Mouse (Mus musculus): ENCODE results near the gene Tssk6.
A peak's percentile ranks its signal among the peaks of the same experiment; 100 is the strongest.
"Not testable (repeated sequence)": the region's sequence is repeated elsewhere in the genome, so short reads cannot be mapped to it uniquely, and the experiment has no call there.

The Tssk6 gene

DNA sequence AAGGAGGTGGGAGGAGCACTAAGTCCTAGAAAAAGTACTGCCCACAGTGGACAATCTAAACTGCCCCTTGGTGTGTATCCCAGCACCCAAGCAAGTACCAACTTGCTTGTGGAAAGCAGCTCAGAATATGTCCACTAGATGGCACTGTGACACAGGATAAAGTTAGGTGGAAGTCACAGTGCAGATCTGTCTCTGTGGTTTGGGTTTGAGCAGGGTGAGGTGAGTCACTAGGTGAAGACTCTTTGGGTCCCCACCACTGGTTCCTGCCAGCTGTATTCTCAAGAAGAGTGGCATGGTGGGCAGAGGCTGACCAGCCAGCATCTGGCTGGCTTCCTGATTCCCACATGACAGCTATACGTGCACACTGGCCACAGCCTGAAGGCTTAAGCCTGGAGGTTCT, 17.0 kb downstream of the Tssk6 start:
- DNase-seq (ENCODE audit: low spot score): peak; percentile 87

GRCm38 (mm10) chr8:69919876-69920662, 18.1 kb downstream of the Tssk6 start:
- peak; percentile 72 for DNase-seq (ENCODE audit: low spot score)

DNA sequence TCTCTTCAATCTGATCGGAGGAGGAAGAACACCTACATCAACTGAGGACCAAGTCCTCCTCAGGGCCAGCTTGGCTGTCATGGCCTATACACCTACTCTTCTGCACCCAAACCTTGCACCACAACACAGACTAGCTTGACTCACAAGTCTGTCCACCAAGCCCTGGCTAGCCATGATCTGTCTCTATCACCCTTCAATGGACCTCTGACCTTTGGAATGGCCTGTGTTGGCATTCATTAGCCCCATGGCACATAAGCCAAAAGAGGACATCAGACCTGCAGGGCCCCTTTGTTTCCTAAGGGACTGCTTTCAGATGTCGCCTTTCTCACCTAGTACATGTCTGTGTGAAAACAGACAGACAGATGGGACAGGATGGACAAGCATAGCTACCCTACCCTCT, 19.2 kb downstream of the Tssk6 start:
- DNase-seq (ENCODE audit: low spot score): no peak

- no peak for DNase-seq (ENCODE audit: low spot score)
These were observed 22.0 kb downstream of the Tssk6 start for GRCm38 (mm10) chr8:69923986-69924385.

GRCm38 (mm10) chr8:69926901-69927300, 24.9 kb downstream of the Tssk6 start:
- DNase-seq (ENCODE audit: low spot score): no peak

DNA sequence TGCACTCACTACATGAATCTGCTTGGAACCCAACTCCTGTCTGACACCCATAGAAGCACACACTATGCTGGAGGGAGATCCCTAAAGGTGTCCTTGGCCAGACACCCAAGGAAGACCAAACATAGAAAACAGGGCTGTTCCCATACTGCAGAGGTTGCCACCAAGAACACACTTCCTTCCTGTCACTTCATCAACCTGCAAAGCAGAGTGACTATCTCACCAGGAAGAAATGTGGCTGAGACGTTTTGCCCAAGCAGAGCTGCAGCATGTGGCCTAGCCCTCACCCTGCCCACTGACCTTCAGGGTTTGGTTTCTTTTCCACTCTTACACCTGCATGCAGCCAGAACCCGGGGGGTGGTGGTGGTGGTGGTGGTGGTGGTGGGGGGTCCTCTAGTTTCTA, 31.8 kb downstream of the Tssk6 start:
- DNase-seq (ENCODE audit: low spot score): no peak

DNA sequence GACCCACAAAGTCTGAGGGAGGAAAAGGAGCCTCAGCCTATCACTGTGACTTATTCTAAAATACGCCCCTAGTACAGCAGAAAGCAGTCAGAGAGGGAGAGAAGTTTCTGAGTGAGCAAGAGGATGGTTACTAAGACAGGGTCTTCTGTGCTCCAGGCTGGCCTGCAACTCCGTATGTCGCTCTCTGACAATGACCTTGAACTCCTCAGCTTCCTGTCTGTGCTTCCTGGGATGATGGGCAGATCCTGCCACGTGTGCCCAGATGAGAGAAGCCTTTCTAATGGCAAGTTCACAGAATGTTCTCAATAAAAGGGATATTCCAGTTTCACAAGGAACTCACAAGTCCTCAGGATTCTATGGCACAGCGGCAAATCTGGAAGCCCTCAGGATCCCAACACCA, 32.6 kb downstream of the Tssk6 start:
- DNase-seq (ENCODE audit: low spot score): no peak

DNA sequence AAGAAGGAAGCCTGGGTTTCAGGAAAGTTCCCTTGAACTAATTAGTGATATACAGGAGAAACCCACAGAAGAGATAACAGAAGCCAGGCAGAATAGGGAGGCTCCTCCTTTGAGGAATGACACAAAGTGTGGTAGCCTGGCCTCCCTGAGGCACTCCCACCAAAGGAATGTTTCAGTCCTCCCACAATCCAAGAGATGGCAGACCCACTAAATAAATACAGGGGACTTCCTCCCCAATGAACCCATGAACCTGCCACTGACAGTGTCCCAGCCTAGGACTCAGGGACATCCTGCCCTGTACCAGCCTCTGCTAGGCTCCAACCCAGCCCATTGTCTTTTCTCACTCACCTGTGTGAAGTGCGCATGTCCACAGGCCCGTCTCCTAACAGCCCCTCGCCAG, 33.4 kb downstream of the Tssk6 start:
- no peak for DNase-seq (ENCODE audit: low spot score)

DNA sequence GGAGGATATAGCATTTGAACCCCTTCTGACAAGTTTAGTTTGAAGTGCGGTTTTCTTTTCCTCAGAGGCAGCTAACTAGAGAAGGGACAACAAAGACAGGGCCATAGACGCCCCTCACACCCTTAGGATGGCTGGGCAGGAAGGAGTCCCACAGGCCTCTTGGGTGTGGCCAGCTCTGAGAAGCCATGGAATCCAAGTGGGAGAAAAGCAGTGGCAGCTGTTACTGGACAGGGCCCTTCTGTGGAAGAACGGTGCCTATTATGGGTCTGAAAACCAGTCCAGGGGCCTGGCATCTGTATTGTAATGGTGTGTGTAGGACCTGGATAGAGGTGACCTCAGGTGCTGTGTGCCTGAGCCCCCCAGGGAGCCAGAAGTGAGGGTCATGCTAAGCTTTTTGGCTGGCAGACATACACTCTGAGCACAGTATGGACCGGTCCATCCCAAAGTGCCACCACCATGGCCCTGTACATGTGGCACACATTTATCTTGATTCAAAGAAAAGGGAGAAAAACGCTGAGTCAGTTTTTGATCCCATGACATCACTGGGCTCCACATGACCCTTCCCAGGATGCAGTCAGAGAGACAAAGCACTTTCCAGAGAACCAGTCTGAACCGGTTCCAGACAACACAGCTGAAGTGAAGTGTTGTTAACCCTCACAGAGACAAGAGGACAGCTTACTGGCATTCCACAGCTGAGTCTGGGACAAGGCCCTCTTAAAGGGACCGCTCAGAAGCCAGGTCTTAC, 34.2 kb downstream of the Tssk6 start:
- peak; percentile 21 for DNase-seq (ENCODE audit: low spot score)

DNA sequence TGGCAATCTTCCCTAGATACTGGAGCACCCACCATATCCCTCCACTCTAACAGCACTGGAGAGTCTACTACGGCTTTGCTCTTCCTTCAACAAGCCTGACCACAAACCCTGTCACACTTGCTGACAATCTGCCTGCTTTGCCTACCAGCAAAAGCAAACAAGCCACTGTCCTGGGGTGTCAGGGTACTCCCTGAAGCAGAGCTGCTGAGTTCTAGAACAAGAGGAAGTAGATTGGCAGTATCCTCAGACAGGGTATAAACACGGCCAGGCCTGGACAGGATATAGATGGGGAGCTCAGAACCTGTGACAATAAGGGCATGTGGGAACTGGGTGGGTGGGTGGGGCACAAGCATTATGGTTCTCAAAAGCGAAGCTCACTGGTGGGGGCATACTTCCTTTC, 35.5 kb downstream of the Tssk6 start:
- no peak for DNase-seq (ENCODE audit: low spot score)

DNA sequence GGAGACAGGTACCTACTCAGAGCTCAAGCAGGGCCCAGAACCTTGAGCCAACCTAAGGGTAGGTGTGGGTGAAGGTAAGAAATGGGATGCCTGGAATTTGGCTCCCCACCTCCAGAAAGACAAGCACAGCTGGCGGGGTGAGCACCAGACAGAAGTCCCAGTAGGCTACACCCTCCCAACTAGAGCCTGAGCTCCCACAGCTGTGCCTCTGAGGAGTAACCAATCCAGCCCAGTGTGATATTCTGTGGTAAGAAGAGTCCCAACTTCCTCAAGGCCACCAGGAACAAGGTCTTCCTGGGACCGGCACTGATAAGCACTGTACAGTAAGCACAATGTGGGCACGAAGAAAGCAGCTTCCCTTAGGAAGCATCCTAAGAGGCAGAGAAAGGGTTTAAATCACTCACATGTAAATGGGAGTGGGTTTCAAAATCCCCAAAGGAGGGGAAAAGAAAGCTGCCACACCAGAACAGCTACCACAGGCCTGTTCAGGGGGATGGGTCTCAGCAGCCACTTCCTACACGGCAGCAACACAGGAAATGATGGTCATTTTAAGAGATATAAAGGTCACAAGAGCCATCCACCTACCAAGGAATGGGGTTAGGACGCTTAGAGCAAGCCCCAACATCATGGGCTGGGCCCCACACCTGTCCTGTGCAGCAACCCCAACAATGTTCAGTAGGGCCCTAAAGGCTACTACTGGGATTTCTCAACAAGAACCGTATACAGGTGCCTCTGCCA, 36.4 kb downstream of the Tssk6 start:
- DNase-seq (ENCODE audit: low spot score): no peak

DNA sequence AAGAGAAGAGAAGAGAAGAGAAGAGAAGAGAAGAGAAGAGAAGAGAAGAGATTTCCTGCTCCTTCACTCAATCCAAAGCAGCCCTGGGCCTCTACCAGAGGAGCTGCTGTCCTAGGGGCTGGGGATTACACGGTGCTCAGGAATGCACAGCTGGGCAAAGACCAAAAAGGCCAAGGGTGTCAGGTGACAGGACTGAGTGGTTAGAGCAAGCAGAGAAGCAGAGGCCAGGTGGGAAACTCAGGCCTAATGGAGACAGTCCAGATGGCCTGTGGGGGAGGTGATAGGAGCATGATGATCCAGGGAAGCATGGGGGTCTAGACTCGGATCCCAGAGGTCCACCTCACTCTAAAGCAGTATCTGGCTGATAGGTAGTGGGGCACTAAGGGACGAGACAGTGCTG, 37.6 kb downstream of the Tssk6 start:
- no peak for DNase-seq (ENCODE audit: low spot score)

GRCm38 (mm10) chr8:69940386-69940785, 38.4 kb downstream of the Tssk6 start:
- DNase-seq (ENCODE audit: low spot score): no peak

- not testable (repeated sequence) for DNase-seq (ENCODE audit: low spot score)
These were observed 40.5 kb downstream of the Tssk6 start for GRCm38 (mm10) chr8:69942495-69942894.

GRCm38 (mm10) chr8:69950300-69950699, 48.3 kb downstream of the Tssk6 start:
- DNase-seq (ENCODE audit: low spot score): no peak
